Mouse (Mus musculus) lung, adult 2 months (tissue): ENCODE measurements around the gene Gm20481.

Experiments used
- CTCF ChIP-seq: fragments of 200-500 bp; IDR thresholded peaks from 2 replicates; pipeline ENCODE4 v1.5.1; 2011; ENCODE audit warnings: mild to moderate bottlenecking, low read length, control low read depth; ENCODE audit not compliant: insufficient read depth
- POLR2A ChIP-seq: fragments of 200-500 bp; IDR thresholded peaks from 2 replicates; pipeline ENCODE4 v1.6.1; 2011; ENCODE audit warnings: low read depth, mild to moderate bottlenecking, control low read depth, low read length, borderline replicate concordance; ENCODE audit errors: extremely low read depth

DNA sequence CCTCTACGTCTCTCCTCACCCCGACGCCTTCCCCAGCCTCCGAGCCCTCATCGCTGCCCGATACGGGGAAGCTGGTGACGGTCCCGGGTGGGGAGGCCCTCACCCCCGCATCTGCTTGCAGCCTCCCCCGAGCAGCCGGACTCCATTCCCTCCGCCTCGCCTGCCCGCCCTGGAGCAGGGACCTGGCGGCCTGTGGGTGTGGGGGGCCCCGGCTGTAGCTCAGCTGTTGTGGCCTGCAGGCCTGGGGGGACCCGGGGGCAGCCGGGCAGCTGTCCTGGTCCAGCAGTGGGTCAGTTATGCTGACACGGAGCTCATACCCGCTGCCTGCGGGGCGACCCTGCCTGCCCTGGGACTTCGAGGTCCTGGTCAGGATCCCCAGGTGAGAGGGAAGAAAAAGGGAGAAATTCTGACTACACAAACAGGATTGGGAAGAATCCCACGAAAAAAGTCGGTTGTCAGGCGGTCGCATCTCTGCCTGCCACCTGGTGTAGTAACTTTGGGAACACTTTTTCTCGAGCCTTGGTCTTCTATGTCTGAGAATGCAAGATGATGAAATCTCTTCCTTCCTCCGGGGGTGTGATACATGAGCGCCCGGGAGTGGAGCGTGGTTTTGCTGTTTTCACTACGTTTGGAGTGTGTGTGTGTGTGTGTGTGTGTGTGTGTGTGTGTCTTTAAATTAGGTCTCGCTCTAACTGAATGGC is 31.9 kb downstream of the Gm20481 start:
- TF ChIP-seq CTCF = no peak
- no peak for TF ChIP-seq POLR2A
